Mouse (Mus musculus): ENCODE results near the gene Mettl8.

DNA sequence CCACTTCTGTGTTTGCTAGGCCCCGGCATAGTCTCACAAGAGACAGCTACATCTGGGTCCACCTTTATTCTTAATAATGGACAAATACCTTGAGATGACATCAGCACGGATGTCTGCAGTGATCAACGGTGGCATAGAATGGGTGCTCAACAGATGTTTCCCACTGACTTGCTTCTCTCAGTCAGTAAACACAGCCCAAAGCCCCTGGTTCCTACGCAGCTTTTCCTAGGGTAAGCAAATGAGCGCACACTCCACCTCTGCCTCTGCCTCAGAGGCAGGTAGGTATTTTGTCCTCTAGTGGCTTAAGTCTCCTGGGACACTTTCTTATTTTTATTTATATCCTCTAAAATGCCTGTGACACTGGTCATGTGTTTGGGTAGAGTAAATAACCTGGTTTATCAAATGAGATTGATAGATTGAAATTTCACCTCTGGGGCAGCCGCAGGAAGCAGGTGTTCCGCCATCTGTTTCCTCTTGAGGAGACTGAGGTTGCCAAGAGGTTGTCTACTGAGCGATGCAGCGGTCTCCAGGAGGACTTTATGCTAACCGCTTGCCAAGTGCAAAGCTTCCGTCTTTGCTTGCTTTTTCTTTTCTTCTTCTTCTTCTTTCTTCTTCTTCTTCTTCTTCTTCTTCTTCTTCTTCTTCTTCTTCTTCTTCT, 124.6 kb downstream of the Mettl8 start:
- no peak for TF ChIP-seq CTCF (IDR thresholded peaks at IDR 0.05; ENCODE audit: extremely low read depth, insufficient read depth, low read length)
- no peak for TF ChIP-seq POLR2A (IDR thresholded peaks at IDR 0.05; ENCODE audit: extremely low read depth, insufficient read depth, low read length)
